Mouse (Mus musculus): Measurements from ENCODE around the gene Pcsk5. TPM values are rescaled to one million over a fixed set of nuclear protein-coding genes. Genes with fewer than 3 reads are reported as not detected.
"Not testable (repeated sequence)": the region's sequence is repeated elsewhere in the genome, so short reads cannot be mapped to it uniquely, and the experiment has no call there.

Pcsk5 gene
- polyA plus RNA-seq, 1 experiment from 2014 or later = not detected

- H3K27ac ChIP-seq; H3K79me2 ChIP-seq (ENCODE audit: inconsistent target); H3K36me3 ChIP-seq (ENCODE audit: inconsistent target); H3K4me3 ChIP-seq (ENCODE audit: inconsistent target): not testable (repeated sequence)
- 90% methylated on average over 2 of the region's 2 CpGs for WGBS (ENCODE audit: missing documents)
These were observed 364.3 kb downstream of the Pcsk5 start for GRCm38 (mm10) chr19:17473138-17473537.

GRCm38 (mm10) chr19:17471861-17472260 lies 365.6 kb downstream of the Pcsk5 start:
- Histone ChIP-seq H3K36me3 (ENCODE audit: inconsistent target) (no peaks in the 10 kb centered on the region), H3K27ac (no peak overlapping the region)
- WGBS (ENCODE audit: missing documents) = 87% methylated on average over 7 of the region's 7 CpGs

GRCm38 (mm10) chr19:17471196-17471595 lies 366.2 kb downstream of the Pcsk5 start:
- 77% methylated on average over 4 of the region's 4 CpGs for WGBS (ENCODE audit: missing documents)
- H3K36me3 ChIP-seq (ENCODE audit: inconsistent target) = no peaks in the 10 kb centered on the region
- no peaks in the 10 kb centered on the region for H3K79me2 ChIP-seq (ENCODE audit: inconsistent target)
- no peak overlapping the region for H3K4me3 ChIP-seq (ENCODE audit: inconsistent target)
- no peak overlapping the region for H3K27ac ChIP-seq

More at GRCm38 (mm10) chr19:17471861-17472260, 365.6 kb downstream of the Pcsk5 start:
- Histone ChIP-seq H3K4me3 (ENCODE audit: inconsistent target) (no peak overlapping the region), H3K79me2 (ENCODE audit: inconsistent target) (no peaks in the 10 kb centered on the region)

- no peaks in the 10 kb centered on the region for H3K36me3 ChIP-seq (ENCODE audit: inconsistent target)
- WGBS (ENCODE audit: missing documents) = 63% methylated on average over 6 of the region's 6 CpGs
These were observed 369.7 kb downstream of the Pcsk5 start for GRCm38 (mm10) chr19:17467556-17468211.

GRCm38 (mm10) chr19:17452001-17452400 lies 385.4 kb downstream of the Pcsk5 start:
- Histone ChIP-seq H3K4me3 (ENCODE audit: inconsistent target) (no peak overlapping the region), H3K79me2 (ENCODE audit: inconsistent target) (no peaks in the 10 kb centered on the region), H3K36me3 (ENCODE audit: inconsistent target) (no peaks in the 10 kb centered on the region), H3K27ac (no peak overlapping the region)
- 93% methylated on average over 4 of the region's 7 CpGs for WGBS (ENCODE audit: missing documents)

More at GRCm38 (mm10) chr19:17467556-17468211, 369.7 kb downstream of the Pcsk5 start:
- Histone ChIP-seq H3K4me3 (ENCODE audit: inconsistent target) (no peak overlapping the region), H3K79me2 (ENCODE audit: inconsistent target) (no peaks in the 10 kb centered on the region), H3K27ac (no peak overlapping the region)

GRCm38 (mm10) chr19:17443581-17443980 lies 393.9 kb downstream of the Pcsk5 start:
- Histone ChIP-seq H3K4me3 (ENCODE audit: inconsistent target) (no peak overlapping the region), H3K79me2 (ENCODE audit: inconsistent target) (no peaks in the 10 kb centered on the region), H3K27ac (no peak overlapping the region), H3K36me3 (ENCODE audit: inconsistent target) (no peaks in the 10 kb centered on the region)
- WGBS (ENCODE audit: missing documents) = 84% methylated on average over 7 of the region's 7 CpGs

- 66% methylated on average over 4 of the region's 4 CpGs for WGBS (ENCODE audit: missing documents)
- no peak overlapping the region for H3K27ac ChIP-seq
- H3K79me2 ChIP-seq (ENCODE audit: inconsistent target) = no peaks in the 10 kb centered on the region
- H3K36me3 ChIP-seq (ENCODE audit: inconsistent target) = no peaks in the 10 kb centered on the region
- H3K4me3 ChIP-seq (ENCODE audit: inconsistent target) = no peak overlapping the region
These were observed 397.8 kb downstream of the Pcsk5 start for GRCm38 (mm10) chr19:17439476-17440189.

GRCm38 (mm10) chr19:17436651-17437050 lies 400.8 kb downstream of the Pcsk5 start:
- 63% methylated on average over 1 of the region's 1 CpGs for WGBS (ENCODE audit: missing documents)
- H3K4me3 ChIP-seq (ENCODE audit: inconsistent target) = no peak overlapping the region

GRCm38 (mm10) chr19:17428561-17428914 lies 408.9 kb downstream of the Pcsk5 start:
- H3K36me3 ChIP-seq (ENCODE audit: inconsistent target) = no peaks in the 10 kb centered on the region
- H3K79me2 ChIP-seq (ENCODE audit: inconsistent target) = no peaks in the 10 kb centered on the region
- no peak overlapping the region for H3K27ac ChIP-seq
- no peak overlapping the region for H3K4me3 ChIP-seq (ENCODE audit: inconsistent target)
- WGBS (ENCODE audit: missing documents) = 100% methylated on average over 2 of the region's 2 CpGs

More at GRCm38 (mm10) chr19:17436651-17437050, 400.8 kb downstream of the Pcsk5 start:
- H3K36me3 ChIP-seq (ENCODE audit: inconsistent target) = no peaks in the 10 kb centered on the region
- no peak overlapping the region for H3K27ac ChIP-seq
- H3K79me2 ChIP-seq (ENCODE audit: inconsistent target) = no peaks in the 10 kb centered on the region

- no peak overlapping the region for H3K27ac ChIP-seq
- no peaks in the 10 kb centered on the region for H3K36me3 ChIP-seq (ENCODE audit: inconsistent target)
- 89% methylated on average over 2 of the region's 2 CpGs for WGBS (ENCODE audit: missing documents)
- H3K79me2 ChIP-seq (ENCODE audit: inconsistent target) = no peaks in the 10 kb centered on the region
- no peak overlapping the region for H3K4me3 ChIP-seq (ENCODE audit: inconsistent target)
These were observed 409.4 kb downstream of the Pcsk5 start for GRCm38 (mm10) chr19:17427824-17428560.

GRCm38 (mm10) chr19:17423306-17423705 lies 414.1 kb downstream of the Pcsk5 start:
- WGBS (ENCODE audit: missing documents) = 75% methylated on average over 3 of the region's 3 CpGs
- Histone ChIP-seq H3K36me3 (ENCODE audit: inconsistent target) (no peaks in the 10 kb centered on the region), H3K79me2 (ENCODE audit: inconsistent target) (no peaks in the 10 kb centered on the region), H3K4me3 (ENCODE audit: inconsistent target) (no peak overlapping the region), H3K27ac (no peak overlapping the region)

- Histone ChIP-seq H3K79me2 (ENCODE audit: inconsistent target) (no peaks in the 10 kb centered on the region), H3K27ac (no peak overlapping the region), H3K36me3 (ENCODE audit: inconsistent target) (no peaks in the 10 kb centered on the region), H3K4me3 (ENCODE audit: inconsistent target) (no peak overlapping the region)
- 93% methylated on average over 1 of the region's 1 CpGs for whole genome bisulfite sequencing (ENCODE audit: missing documents)
These were observed 419.6 kb downstream of the Pcsk5 start for GRCm38 (mm10) chr19:17417855-17418254.

GRCm38 (mm10) chr19:17412915-17413459 lies 424.4 kb downstream of the Pcsk5 start:
- Histone ChIP-seq H3K4me3 (ENCODE audit: inconsistent target) (no peak overlapping the region), H3K27ac (no peak overlapping the region), H3K36me3 (ENCODE audit: inconsistent target) (no peaks in the 10 kb centered on the region), H3K79me2 (ENCODE audit: inconsistent target) (no peaks in the 10 kb centered on the region)
- WGBS (ENCODE audit: missing documents) = 77% methylated on average over 4 of the region's 4 CpGs

- Histone ChIP-seq H3K27ac (no peak overlapping the region), H3K4me3 (ENCODE audit: inconsistent target) (no peak overlapping the region), H3K79me2 (ENCODE audit: inconsistent target) (no peaks in the 10 kb centered on the region), H3K36me3 (ENCODE audit: inconsistent target) (no peaks in the 10 kb centered on the region)
- 93% methylated on average over 5 of the region's 5 CpGs for WGBS (ENCODE audit: missing documents)
These were observed 426.9 kb downstream of the Pcsk5 start for GRCm38 (mm10) chr19:17410465-17411065.
